ENCODE assay signal across 8 mouse cellular contexts in genomic region chr7:128460131-128460864, GRCm38 (mm10). TPM values are rescaled to one million over a fixed set of nuclear protein-coding genes. Genes with fewer than 3 reads are reported as not detected.
DNase-seq lines count a peak whose midpoint lies in the region; ATAC-seq lines count a peak whose summit lies in the region.

No protein-coding gene starts in this region.

- peaks cover 24% of the 10 kb centered on the region for H3K4me1 ChIP-seq in lung, embryonic 15.5 days

- peak overlapping the region; percentile 88 for H3K4me3 ChIP-seq in lung, embryonic 15.5 days

- H3K27me3 ChIP-seq in lung, embryonic 15.5 days = no peaks in the 10 kb centered on the region

- no peaks in the 10 kb centered on the region for H3K9me3 ChIP-seq in lung, embryonic 15.5 days

- WGBS in lung, embryonic 15.5 days = under 1% methylated on average over 36 of the region's 36 CpGs

- intact Hi-C loops in heart, postnatal 14 days (cut with DNase I) = no loop called here

- H3K27ac ChIP-seq in lung, embryonic 15.5 days = peak overlapping the region; percentile 98

- no peaks in the 10 kb centered on the region for H3K36me3 ChIP-seq in lung, embryonic 15.5 days

- peak; percentile 40 to 61 for DNase-seq in CD8-positive naive resting alpha-beta T cell, adult 2 months (ENCODE audit: low read depth in 2 of 2, low spot score in 2 of 2)
- peak; percentile 56 for DNase-seq in adrenal gland, postnatal 10 days
- DNase-seq in heart, postnatal 14 days = peak; percentile 50 to 53
- DNase-seq in layer of hippocampus, adult 18-20 months (ENCODE audit: low spot score in 2 of 2) = peak; percentile 8 to 34
- DNase-seq in right cerebral cortex, adult 18-20 months = peak; percentile 17
- DNase-seq in urinary bladder, postnatal 25 days (ENCODE audit: low spot score) = peak; percentile 26

- H3K4me2 ChIP-seq in lung, embryonic 15.5 days = peak overlapping the region; percentile 75

- peak overlapping the region; percentile 96 for H3K9ac ChIP-seq in lung, embryonic 15.5 days

- peak; percentile 32 for ATAC-seq in erythroblast, adult 5-6 weeks (replicated peaks; ENCODE audit: low FRiP score, poor library complexity, severe bottlenecking)
- ATAC-seq in lung, embryonic 15.5 days (ENCODE audit: borderline replicate concordance, extremely low read depth, low FRiP score, low TSS enrichment) = peak; percentile 6; the same call in 1 of the 2 replicates

RNA-seq across cellular contexts. Expression of gene Tial1, which starts 1.2 kb away (rescaled TPM):
- total RNA-seq in adrenal gland, postnatal 10 days (2021) = 10 to 100 TPM; 77.5 to 92.0 TPM
- 65.6 and 74.4 TPM in 2 replicates for total RNA-seq in erythroblast, adult 5-6 weeks (2015; ENCODE audit: low replicate concordance)
- 52.6 and 91.2 TPM in 2 replicates for total RNA-seq in erythroblast, adult 5-6 weeks (2017; ENCODE audit: low replicate concordance)
- 10 to 100 TPM; 46.4 to 53.8 TPM for total RNA-seq in heart, postnatal 14 days (2021)
- total RNA-seq in layer of hippocampus, adult 18-20 months (2021) = 100 to 1,000 TPM in 1 of 2 experiments, 10 to 100 TPM in 1; 98.2 to 110 TPM
- 24.9 and 26.2 TPM in 2 replicates for polyA plus RNA-seq in lung, embryonic 15.5 days (2015; fragmentation: Nextera tagmentation; extraction: Ambion mirVana)

RNA-seq across cellular contexts. Expression of gene Rgs10, which starts 41.7 kb away (rescaled TPM):
- 10 to 100 TPM; 13.4 to 14.2 TPM for total RNA-seq in adrenal gland, postnatal 10 days (2021)
- 21.9 and 24.5 TPM in 2 replicates for total RNA-seq in erythroblast, adult 5-6 weeks (2015; ENCODE audit: low replicate concordance)
- total RNA-seq in erythroblast, adult 5-6 weeks (2017; ENCODE audit: low replicate concordance) = 22.7 and 44.9 TPM in 2 replicates
- 10 to 100 TPM; 10.1 to 14.9 TPM for total RNA-seq in heart, postnatal 14 days (2021)
- total RNA-seq in layer of hippocampus, adult 18-20 months (2021) = 10 to 100 TPM; 42.3 to 45.3 TPM
- polyA plus RNA-seq in lung, embryonic 15.5 days (2015; fragmentation: Nextera tagmentation; extraction: Ambion mirVana) = 35.1 and 36.6 TPM in 2 replicates

Comparison
In these comparisons a context has a peak if more than half of its experiments do, and no peak if none do; other contexts are left out.
1. Peak in every context shown above with its lines: DNase-seq, ATAC-seq, H3K4me3 ChIP-seq and H3K27ac ChIP-seq.